Mouse (Mus musculus): ENCODE data around the gene R3hdm2.
A peak's percentile ranks its signal among the peaks of the same experiment; 100 is the strongest.

R3hdm2 gene

GRCm38 (mm10) chr10:127516576-127517260, 136.6 kb downstream of the R3hdm2 start:
- peak; percentile 77 for DNase-seq (ENCODE audit: low read depth, low spot score)

GRCm38 (mm10) chr10:127517941-127518340, 137.8 kb downstream of the R3hdm2 start:
- DNase-seq (ENCODE audit: low read depth, low spot score): no peak

GRCm38 (mm10) chr10:127519041-127519701, 139.0 kb downstream of the R3hdm2 start:
- no peak for DNase-seq (ENCODE audit: low read depth, low spot score)

GRCm38 (mm10) chr10:127519903-127520713, 140.0 kb downstream of the R3hdm2 start:
- no peak for DNase-seq (ENCODE audit: low read depth, low spot score)

GRCm38 (mm10) chr10:127520714-127521357, 140.7 kb downstream of the R3hdm2 start:
- no peak for DNase-seq (ENCODE audit: low read depth, low spot score)

GRCm38 (mm10) chr10:127521611-127522080, 141.5 kb downstream of the R3hdm2 start:
- DNase-seq (ENCODE audit: low read depth, low spot score): no peak

GRCm38 (mm10) chr10:127522088-127522581, 142.0 kb downstream of the R3hdm2 start, which contains the start of gene Shmt2:
TSS of gene Shmt2 (minus strand) at chr10:127522444.
- peak; percentile 96 for DNase-seq (ENCODE audit: low read depth, low spot score)

GRCm38 (mm10) chr10:127524646-127525255, 144.6 kb downstream of the R3hdm2 start:
- no peak for DNase-seq (ENCODE audit: low read depth, low spot score)

GRCm38 (mm10) chr10:127526048-127526447, 145.9 kb downstream of the R3hdm2 start:
- DNase-seq (ENCODE audit: low read depth, low spot score): no peak

- DNase-seq (ENCODE audit: low read depth, low spot score): no peak
Measured at GRCm38 (mm10) chr10:127526681-127527080, 146.6 kb downstream of the R3hdm2 start.

GRCm38 (mm10) chr10:127527481-127527880, 147.4 kb downstream of the R3hdm2 start:
- no peak for DNase-seq (ENCODE audit: low read depth, low spot score)

GRCm38 (mm10) chr10:127530945-127531344, 150.8 kb downstream of the R3hdm2 start:
- DNase-seq (ENCODE audit: low read depth, low spot score): no peak

GRCm38 (mm10) chr10:127531548-127531947, 151.4 kb downstream of the R3hdm2 start:
- no peak for DNase-seq (ENCODE audit: low read depth, low spot score)

- DNase-seq (ENCODE audit: low read depth, low spot score): no peak
Measured at GRCm38 (mm10) chr10:127534036-127534928, 154.2 kb downstream of the R3hdm2 start, which contains the start of gene Nxph4. TSS of gene Nxph4 (minus strand) at chr10:127534559.

- DNase-seq (ENCODE audit: low read depth, low spot score): no peak
Measured at GRCm38 (mm10) chr10:127534929-127535384, 154.8 kb downstream of the R3hdm2 start.

- peak; percentile 80 for DNase-seq (ENCODE audit: low read depth, low spot score)
Measured at GRCm38 (mm10) chr10:127536586-127537314, 156.6 kb downstream of the R3hdm2 start.

GRCm38 (mm10) chr10:127537854-127538583, 157.9 kb downstream of the R3hdm2 start:
- DNase-seq (ENCODE audit: low read depth, low spot score): peak; percentile 85

GRCm38 (mm10) chr10:127541510-127541909, 161.4 kb downstream of the R3hdm2 start:
- no peak for DNase-seq (ENCODE audit: low read depth, low spot score)
